Mouse (Mus musculus): ENCODE measurements around the gene Ctsm.
"Not testable (repeated sequence)": the region's sequence is repeated elsewhere in the genome, so short reads cannot be mapped to it uniquely, and the experiment has no call there.

Gene Ctsm

DNA sequence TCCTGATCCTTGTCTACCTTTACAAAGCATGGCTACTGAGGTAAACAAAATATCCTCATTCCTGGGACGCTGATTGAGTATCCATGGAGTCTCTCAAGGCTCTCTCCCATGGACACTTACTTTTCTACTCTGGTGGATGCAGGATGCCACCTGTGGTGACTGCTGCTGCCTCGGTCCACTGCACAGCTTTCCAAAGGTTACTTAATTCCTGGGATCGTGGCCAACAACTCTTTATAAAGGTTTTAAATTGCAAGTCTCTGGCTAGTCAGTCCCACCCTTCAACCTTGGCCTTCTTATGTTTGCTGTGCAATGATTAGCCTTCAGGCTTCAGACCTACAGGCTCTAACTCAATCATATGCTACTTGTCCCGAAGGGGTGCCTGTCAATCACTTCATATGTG lies at the start of gene Ctsm:
Ctsm (minus strand) TSS at position 209 of the 400 bp plus-strand sequence.
- DNase-seq: no peak

DNA sequence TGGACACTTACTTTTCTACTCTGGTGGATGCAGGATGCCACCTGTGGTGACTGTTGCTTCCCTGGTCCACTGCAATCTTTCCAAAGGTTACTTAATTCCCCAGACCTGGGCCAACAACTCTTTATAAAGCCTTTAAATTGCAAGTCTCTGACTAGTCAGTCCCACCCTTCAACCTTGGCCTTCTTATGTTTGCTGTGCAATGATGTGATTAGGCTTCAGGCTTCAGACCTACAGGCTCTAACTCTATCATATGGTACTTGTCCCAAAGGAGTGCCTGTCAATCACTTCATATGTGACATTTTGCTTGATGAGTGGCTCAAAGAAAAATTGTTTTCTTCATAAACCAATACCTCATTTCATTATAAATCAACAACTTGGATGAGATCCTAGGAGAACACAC lies 28.4 kb upstream of the Ctsm start, which contains the start of gene Cts3:
Cts3 (minus strand) TSS at position 101 of the 400 bp plus-strand sequence.
- DNase-seq: no peak

DNA sequence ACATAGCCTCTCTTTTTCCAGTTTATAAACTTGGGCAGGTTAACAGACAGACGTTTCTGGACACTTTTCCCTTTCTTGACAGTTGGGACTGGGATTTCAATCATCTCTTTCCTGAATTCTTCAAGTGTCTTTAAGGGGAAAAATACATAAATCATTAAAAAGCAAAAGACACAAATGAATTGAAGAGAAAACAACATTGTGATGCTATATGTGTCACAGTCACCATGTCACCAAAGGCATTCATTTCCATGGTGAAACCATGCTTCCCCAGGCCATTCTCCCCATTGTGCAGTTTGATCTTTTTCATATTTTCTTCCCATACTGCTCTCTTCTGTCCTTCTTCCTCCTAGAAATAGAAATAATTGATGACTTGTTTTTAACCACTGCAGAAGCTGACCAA lies 26.4 kb upstream of the Ctsm start, which contains the start of gene Gm49352:
Gm49352 (minus strand) TSS at position 101 of the 400 bp plus-strand sequence.
- not testable (repeated sequence) for DNase-seq

Measured in kidney, postnatal 14 days (tissue).